Mouse (Mus musculus) activated CD4-positive, CD25-positive, alpha-beta regulatory T cell, adult 4 months (primary cell): ENCODE data around the gene Foxe3. TPM values are rescaled to one million over a fixed set of nuclear protein-coding genes. Genes with fewer than 3 reads are reported as not detected.
"Not testable (repeated sequence)": the region's sequence is repeated elsewhere in the genome, so short reads cannot be mapped to it uniquely, and the experiment has no call there.

Experiments used
- ATAC-seq: one replicate; pipeline ENCODE4 v1.8.0; 2017
- polyA plus RNA-seq, 2 experiments: library from polyadenylated mRNA; unstranded; fragments of 100-300 nt; shearing (Covaris generic); gene quantifications; one replicate each; pipeline ENCODE4 v1.2.1; 2017

Foxe3 gene
- polyA plus RNA-seq = not detected

GRCm38 (mm10) chr4:114925917-114926312, at the start of gene Foxe3:
Gene Foxe3, minus strand, starts transcription at chr4:114926013.
- ATAC-seq = no peak

- no peak for ATAC-seq
These were observed 47.5 kb upstream of the Foxe3 start for GRCm38 (mm10) chr4:114973229-114973740.

- no peak for ATAC-seq
These were observed 44.9 kb upstream of the Foxe3 start for GRCm38 (mm10) chr4:114970736-114971135.

GRCm38 (mm10) chr4:114960881-114961280, 35.1 kb upstream of the Foxe3 start:
- ATAC-seq = not testable (repeated sequence)

GRCm38 (mm10) chr4:114959533-114959932, 33.7 kb upstream of the Foxe3 start:
- ATAC-seq = no peak

GRCm38 (mm10) chr4:114958786-114959185, 33.0 kb upstream of the Foxe3 start:
- no peak for ATAC-seq

- ATAC-seq = no peak
These were observed 32.4 kb upstream of the Foxe3 start for GRCm38 (mm10) chr4:114958231-114958630.

GRCm38 (mm10) chr4:114957403-114957802, 31.6 kb upstream of the Foxe3 start:
- no peak for ATAC-seq

- no peak for ATAC-seq
These were observed 27.4 kb upstream of the Foxe3 start for GRCm38 (mm10) chr4:114953172-114953571.

- no peak for ATAC-seq
These were observed 22.2 kb upstream of the Foxe3 start for GRCm38 (mm10) chr4:114947852-114948481.

- ATAC-seq = peak; percentile 85
These were observed 21.6 kb upstream of the Foxe3 start for GRCm38 (mm10) chr4:114947395-114947794.

- ATAC-seq = no peak
These were observed 20.6 kb upstream of the Foxe3 start for GRCm38 (mm10) chr4:114946416-114946815.

- no peak for ATAC-seq
These were observed 19.2 kb upstream of the Foxe3 start for GRCm38 (mm10) chr4:114945021-114945420.

GRCm38 (mm10) chr4:114942583-114942982, 16.8 kb upstream of the Foxe3 start:
- ATAC-seq = no peak

- ATAC-seq = no peak
These were observed 16.3 kb upstream of the Foxe3 start for GRCm38 (mm10) chr4:114942112-114942511.

GRCm38 (mm10) chr4:114941311-114941710, 15.5 kb upstream of the Foxe3 start:
- ATAC-seq = no peak

- ATAC-seq = no peak
These were observed 12.4 kb upstream of the Foxe3 start for GRCm38 (mm10) chr4:114938248-114938647.

- ATAC-seq = no peak
These were observed 11.7 kb upstream of the Foxe3 start for GRCm38 (mm10) chr4:114937459-114938047.

GRCm38 (mm10) chr4:114934188-114934587, 8.4 kb upstream of the Foxe3 start:
- no peak for ATAC-seq

GRCm38 (mm10) chr4:114932747-114933146, 6.9 kb upstream of the Foxe3 start:
- no peak for ATAC-seq

GRCm38 (mm10) chr4:114929155-114929554, 3.3 kb upstream of the Foxe3 start:
- ATAC-seq = no peak

- ATAC-seq = no peak
These were observed 569 bp downstream of the Foxe3 start for GRCm38 (mm10) chr4:114924971-114925916.

GRCm38 (mm10) chr4:114917091-114917490, 8.7 kb downstream of the Foxe3 start:
- ATAC-seq = peak; percentile 78
